Mouse (Mus musculus) gastrocnemius, postnatal 25 days (tissue): ENCODE data around the gene Atg4b. TPM values are rescaled to one million over a fixed set of nuclear protein-coding genes. Genes with fewer than 3 reads are reported as not detected.
A peak's percentile ranks its signal among the peaks of the same experiment; 100 is the strongest.
"Not testable (repeated sequence)": the region's sequence is repeated elsewhere in the genome, so short reads cannot be mapped to it uniquely, and the experiment has no call there.

Experiments
- DNase-seq: peaks from one replicate; pipeline ENCODE4 v3.0.0; 2022
- total RNA-seq, 2 experiments: library from RNA; stranded (reverse); gene quantifications; 1 replicate in 1 of 2; 2 replicates in 1 of 2; pipeline ENCODE4 v1.2.3; 2021

Atg4b gene
- total RNA-seq, 2 experiments from 2014 or later = 24.4 to 26.3 TPM

- no peak for DNase-seq
Measured at GRCm38 (mm10) chr1:93817823-93818532, 66.7 kb downstream of the Atg4b start.

DNA sequence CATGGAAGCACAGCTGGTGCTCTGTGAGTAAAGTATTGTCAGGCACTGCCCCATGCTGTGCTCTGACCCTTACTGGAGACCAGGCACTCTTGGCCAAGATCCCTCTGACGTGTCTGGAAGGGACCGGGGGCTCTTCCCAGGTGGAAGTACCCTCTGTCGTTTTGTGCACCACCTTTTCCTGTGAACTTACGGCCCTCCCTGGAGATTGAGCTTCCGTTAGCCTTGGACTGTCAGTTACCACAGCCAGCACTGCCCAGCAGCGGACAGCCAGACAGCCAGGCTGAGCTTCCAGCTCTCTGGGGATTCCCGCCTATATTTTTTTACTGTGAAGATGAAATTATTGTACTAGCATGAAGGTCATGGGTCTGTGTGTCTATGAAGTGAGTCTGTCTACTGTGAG, 67.4 kb downstream of the Atg4b start:
- DNase-seq = no peak

DNA sequence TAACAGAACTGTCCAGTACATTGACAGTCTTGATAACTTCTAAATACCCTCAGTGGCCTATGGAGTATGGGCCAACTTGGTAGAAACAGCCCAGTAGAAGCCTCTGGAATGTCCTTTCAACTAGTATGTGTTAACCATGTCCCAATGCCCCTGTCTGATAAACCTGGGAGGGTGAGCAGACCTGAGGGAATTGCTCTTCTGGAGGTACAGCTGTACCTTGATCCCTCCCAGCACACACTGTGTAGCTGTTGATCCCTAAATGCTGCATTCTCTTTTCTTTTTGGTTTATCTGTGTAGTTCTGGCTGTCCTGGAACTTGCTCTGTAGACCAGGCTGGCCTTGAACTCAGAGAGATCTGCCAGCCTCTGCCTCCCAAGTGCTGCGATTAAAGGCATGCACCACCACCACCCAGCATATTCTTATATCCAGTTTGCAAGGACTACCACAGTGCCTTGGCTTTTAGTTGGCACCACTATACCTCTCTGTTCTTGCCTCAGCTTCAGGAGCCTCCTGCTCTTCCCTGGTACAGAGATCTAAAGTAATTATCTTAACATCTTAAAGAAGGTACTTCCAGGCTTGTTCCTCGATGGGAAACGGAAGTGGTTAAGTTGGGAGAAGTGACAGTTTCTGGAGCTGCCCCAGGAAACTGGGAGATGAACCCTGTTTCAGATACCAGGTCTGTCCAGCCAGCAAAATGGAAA, 72.6 kb downstream of the Atg4b start:
- no peak for DNase-seq

- DNase-seq = no peak
Measured at GRCm38 (mm10) chr1:93824609-93825008, 73.3 kb downstream of the Atg4b start, which contains the start of gene D2hgdh. Gene D2hgdh, plus strand, starts transcription at chr1:93824909.

- peak; percentile 94 for DNase-seq
Measured at GRCm38 (mm10) chr1:93825105-93825674, 73.9 kb downstream of the Atg4b start.

- DNase-seq = no peak
Measured at GRCm38 (mm10) chr1:93825771-93826539, 74.7 kb downstream of the Atg4b start.

GRCm38 (mm10) chr1:93826540-93826835, 75.2 kb downstream of the Atg4b start:
- DNase-seq = no peak

DNA sequence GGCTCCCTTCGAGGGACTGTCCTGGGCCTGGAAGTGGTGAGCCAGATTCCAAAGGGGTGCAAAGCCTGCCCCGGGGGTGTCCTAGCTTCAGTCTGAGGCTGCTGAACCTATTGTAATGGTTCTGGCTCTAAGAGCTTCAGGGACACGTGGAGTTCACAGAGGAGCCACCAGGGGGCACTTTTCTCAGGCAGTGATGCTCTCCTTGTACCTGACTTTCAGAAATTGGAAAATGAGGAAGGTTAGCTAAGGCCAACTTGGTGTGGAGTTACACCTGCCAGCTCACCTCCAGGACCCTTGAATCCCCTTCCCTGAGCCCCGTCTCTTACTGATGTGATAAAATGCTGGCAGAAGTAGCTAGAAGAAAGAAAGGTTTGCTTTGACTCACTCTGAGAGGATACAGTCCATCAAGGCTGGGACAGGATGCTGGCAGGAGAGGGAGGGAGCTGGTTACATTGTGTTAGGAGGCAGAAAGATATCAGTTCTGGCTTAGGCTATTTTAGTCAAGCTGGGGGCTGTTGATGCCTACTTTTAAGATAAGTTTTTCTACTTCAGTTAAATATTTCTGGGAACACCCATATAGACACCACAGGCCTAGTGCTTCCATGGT, 81.6 kb downstream of the Atg4b start:
- DNase-seq = not testable (repeated sequence)

GRCm38 (mm10) chr1:93834671-93835150, 83.4 kb downstream of the Atg4b start:
- no peak for DNase-seq

GRCm38 (mm10) chr1:93835211-93835610, 83.9 kb downstream of the Atg4b start:
- no peak for DNase-seq

- DNase-seq = no peak
Measured at GRCm38 (mm10) chr1:93835876-93836531, 84.7 kb downstream of the Atg4b start.

DNA sequence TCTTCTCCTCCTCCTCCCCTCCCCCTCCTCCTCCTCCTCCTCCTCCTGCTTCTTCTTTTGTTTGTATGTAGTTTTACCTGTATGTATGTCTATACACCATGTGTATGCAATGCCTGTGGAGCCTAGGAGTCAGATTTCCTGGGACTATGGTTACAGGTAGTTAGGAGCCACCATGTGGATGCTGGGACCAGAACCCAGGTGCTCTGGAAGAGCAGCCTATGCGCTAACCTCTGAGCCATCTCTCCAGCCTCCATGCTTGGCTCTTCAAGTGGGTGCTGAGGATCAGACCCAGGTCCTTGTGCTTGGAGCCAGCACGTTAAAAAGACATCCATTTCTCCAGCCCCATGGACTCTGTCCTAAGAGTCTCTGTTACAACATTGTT, 85.2 kb downstream of the Atg4b start:
- no peak for DNase-seq

GRCm38 (mm10) chr1:93837335-93837734, 86.0 kb downstream of the Atg4b start:
- DNase-seq = no peak

- not testable (repeated sequence) for DNase-seq
Measured at GRCm38 (mm10) chr1:93838569-93838968, 87.3 kb downstream of the Atg4b start.

Other genes starting within 250 kb of the Atg4b start
- gene Farp2, start 239.4 kb upstream of the Atg4b start, total RNA-seq = 10 to 100 TPM; 11.6 to 12.2 TPM
- 10 to 100 TPM; 79.2 to 82.7 TPM for gene Stk25, start 92.8 kb upstream of the Atg4b start, total RNA-seq
- 1 to 10 TPM in 1 of 2 experiments, under 1 TPM in 1; 0.90 to 1.5 TPM for gene Bok, start 65.8 kb upstream of the Atg4b start, total RNA-seq
- gene Thap4, start 3.4 kb downstream of the Atg4b start, total RNA-seq = 10 to 100 TPM; 61.0 to 63.9 TPM
- gene Dtymk, start 50.4 kb downstream of the Atg4b start, total RNA-seq = 10 to 100 TPM; 15.7 to 16.4 TPM
- gene Ing5, start 52.5 kb downstream of the Atg4b start, total RNA-seq = 1 to 10 TPM; 3.1 TPM
- gene D2hgdh, start 73.4 kb downstream of the Atg4b start, total RNA-seq = 10 to 100 TPM; 18.4 to 23.1 TPM
- not detected for gene Gal3st2, start 109.8 kb downstream of the Atg4b start, total RNA-seq
- not detected for gene Gal3st2b, start 166.8 kb downstream of the Atg4b start, total RNA-seq
- gene Gal3st2c, start 239.0 kb downstream of the Atg4b start, total RNA-seq = under 1 TPM in 1 of 2 experiments, not detected in 1; 0.05 TPM